Mouse (Mus musculus) layer of hippocampus, adult 8-10 months (tissue): ENCODE results near the gene Cdh3. TPM values are rescaled to one million over a fixed set of nuclear protein-coding genes. Genes with fewer than 3 reads are reported as not detected.
"Not testable (repeated sequence)": the region's sequence is repeated elsewhere in the genome, so short reads cannot be mapped to it uniquely, and the experiment has no call there.

Source experiments
- DNase-seq, 2 experiments: peaks; one replicate each; pipeline ENCODE4 v3.0.0; 2022; ENCODE audit warnings: low spot score in 2 of 2
- total RNA-seq, 4 experiments: library from RNA; stranded (reverse); gene quantifications; 2 replicates each; pipeline ENCODE4 v1.2.4; 2022

The Cdh3 gene
- total RNA-seq, 4 experiments from 2014 or later: 0.08 to 0.25 (median 0.20) TPM

- no peak for DNase-seq
Measured at GRCm38 (mm10) chr8:106570386-106570785, 59.7 kb downstream of the Cdh3 start.

GRCm38 (mm10) chr8:106571551-106572172, 61.0 kb downstream of the Cdh3 start:
- DNase-seq: no peak

GRCm38 (mm10) chr8:106572175-106572574, 61.5 kb downstream of the Cdh3 start:
- not testable (repeated sequence) for DNase-seq

- not testable (repeated sequence) for DNase-seq
Measured at GRCm38 (mm10) chr8:106573168-106573567, 62.5 kb downstream of the Cdh3 start, which contains the start of gene Gm10073. Gene Gm10073 (minus strand): TSS chr8:106573461.

- no peak for DNase-seq
Measured at GRCm38 (mm10) chr8:106574283-106574682, 63.6 kb downstream of the Cdh3 start.

GRCm38 (mm10) chr8:106576849-106577555, 66.3 kb downstream of the Cdh3 start:
- no peak for DNase-seq

GRCm38 (mm10) chr8:106579510-106579909, 68.8 kb downstream of the Cdh3 start:
- DNase-seq: no peak

GRCm38 (mm10) chr8:106581344-106582088, 70.8 kb downstream of the Cdh3 start:
- no peak for DNase-seq

- no peak for DNase-seq
Measured at GRCm38 (mm10) chr8:106584942-106585670, 74.4 kb downstream of the Cdh3 start.

- no peak for DNase-seq
Measured at GRCm38 (mm10) chr8:106585671-106586037, 75.0 kb downstream of the Cdh3 start.

GRCm38 (mm10) chr8:106586896-106587295, 76.2 kb downstream of the Cdh3 start:
- DNase-seq: no peak

GRCm38 (mm10) chr8:106588443-106589431, 78.0 kb downstream of the Cdh3 start:
- no peak for DNase-seq

- no peak for DNase-seq
Measured at GRCm38 (mm10) chr8:106592458-106592857, 81.8 kb downstream of the Cdh3 start.

GRCm38 (mm10) chr8:106595623-106596022, 84.9 kb downstream of the Cdh3 start:
- not testable (repeated sequence) for DNase-seq

- no peak for DNase-seq
Measured at GRCm38 (mm10) chr8:106597067-106597466, 86.4 kb downstream of the Cdh3 start.

- no peak for DNase-seq
Measured at GRCm38 (mm10) chr8:106599265-106599979, 88.7 kb downstream of the Cdh3 start.

- peak in 1 of 2 experiments; percentile 6 for DNase-seq
Measured at GRCm38 (mm10) chr8:106603131-106603819, 92.6 kb downstream of the Cdh3 start, which contains the start of gene Cdh1. Gene Cdh1 (plus strand): TSS chr8:106603351.

GRCm38 (mm10) chr8:106603933-106604332, 93.2 kb downstream of the Cdh3 start:
- no peak for DNase-seq

GRCm38 (mm10) chr8:106605657-106606056, 95.0 kb downstream of the Cdh3 start:
- no peak for DNase-seq
